Mouse (Mus musculus) MEL (cell line): ENCODE data around the gene Shbg. TPM values are rescaled to one million over a fixed set of nuclear protein-coding genes. Genes with fewer than 3 reads are reported as not detected.

ENCODE experiments used
- DNase-seq: peaks from one replicate; pipeline ENCODE4 v3.0.0; 2011; ENCODE audit warnings: low read depth, low spot score
- H3K27ac ChIP-seq: 2 replicates; pipeline ENCODE4 v1.5.1; 2012; ENCODE audit warnings: low read depth, mild to moderate bottlenecking, control low read depth, low read length, moderate library complexity; ENCODE audit not compliant: control insufficient read depth
- H3K27me3 ChIP-seq, 2 experiments: fragments of 150-350 bp in 1 of 2; sonication (generic) in 1 of 2; 2 replicates each; pipeline ENCODE4 v1.6.1; 2012; ENCODE audit warnings: low read length in 2 of 2, mild to moderate bottlenecking in 2 of 2, improper control_type of control experiment in 1 of 2, moderate library complexity in 1 of 2; ENCODE audit not compliant: insufficient read depth in 2 of 2, control insufficient read depth in 1 of 2
- H3K36me3 ChIP-seq, 2 experiments: 2 replicates each; pipeline ENCODE4 v1.6.1; 2012 to 2014; ENCODE audit warnings: low read length in 2 of 2, improper control_type of control experiment in 1 of 2, inconsistent platforms in 1 of 2, mild to moderate bottlenecking in 1 of 2; ENCODE audit not compliant: insufficient read depth in 2 of 2, control insufficient read depth in 1 of 2
- H3K4me1 ChIP-seq, 2 experiments: fragments of 150-350 bp in 1 of 2; sonication (generic) in 1 of 2; 2 replicates each; pipeline ENCODE4 v1.6.1; 2012; ENCODE audit warnings: low read length in 2 of 2, improper control_type of control experiment in 1 of 2, mild to moderate bottlenecking in 1 of 2; ENCODE audit not compliant: insufficient read depth in 2 of 2, control insufficient read depth in 1 of 2
- H3K4me3 ChIP-seq, 2 experiments: fragments of 150-350 bp in 1 of 2; sonication (generic) in 1 of 2; 2 replicates each; pipeline ENCODE4 v1.5.1; 2012; ENCODE audit warnings: low read depth in 2 of 2, low read length in 2 of 2, mild to moderate bottlenecking in 2 of 2, moderate library complexity in 2 of 2, control low read depth in 1 of 2, improper control_type of control experiment in 1 of 2; ENCODE audit not compliant: control insufficient read depth in 1 of 2, insufficient read depth in 1 of 2
- H3K79me2 ChIP-seq: 2 replicates; pipeline ENCODE4 v1.6.1; 2012; ENCODE audit warnings: mild to moderate bottlenecking, low read length, moderate library complexity; ENCODE audit not compliant: control insufficient read depth, poor library complexity, insufficient read depth
- H3K9ac ChIP-seq: 2 replicates; pipeline ENCODE4 v1.6.1; 2012; ENCODE audit warnings: low read depth, mild to moderate bottlenecking, control low read depth, low read length, moderate library complexity; ENCODE audit not compliant: control insufficient read depth, poor library complexity, severe bottlenecking
- H3K9me3 ChIP-seq: fragments of 150-350 bp; sonication (generic); replicated peaks from 2 replicates; pipeline ENCODE4 v1.6.1; 2012; ENCODE audit warnings: mild to moderate bottlenecking, low read length, improper control_type of control experiment, moderate library complexity; ENCODE audit not compliant: insufficient read depth
- CHD1 ChIP-seq: IDR thresholded peaks from 2 replicates; pipeline ENCODE4 v1.6.1; 2012; ENCODE audit warnings: low read depth, mild to moderate bottlenecking, inconsistent platforms, low read length, improper control_type of control experiment
- CHD2 ChIP-seq: IDR thresholded peaks from 2 replicates; pipeline ENCODE4 v1.6.1; 2011; ENCODE audit warnings: low read length, improper control_type of control experiment
- ELF1 ChIP-seq: IDR thresholded peaks from 2 replicates; pipeline ENCODE4 v1.6.1; 2014; ENCODE audit warnings: low read depth, mild to moderate bottlenecking, inconsistent platforms, low read length, improper control_type of control experiment, moderate library complexity
- EP300 ChIP-seq, 2 experiments: IDR thresholded peaks; 2 replicates each; pipeline ENCODE4 v1.6.1; 2011; ENCODE audit warnings: improper control_type of control experiment in 2 of 2, low read length in 2 of 2, low read depth in 1 of 2, mild to moderate bottlenecking in 1 of 2
- ETS1 ChIP-seq: IDR thresholded peaks from 2 replicates; pipeline ENCODE4 v1.6.1; 2012; ENCODE audit warnings: low read depth, mild to moderate bottlenecking, inconsistent platforms, low read length, improper control_type of control experiment, moderate library complexity
- GATA1 ChIP-seq: IDR thresholded peaks from 2 replicates; pipeline ENCODE4 v1.6.1; 2011; ENCODE audit warnings: low read depth, low read length, improper control_type of control experiment
- JUND ChIP-seq: IDR thresholded peaks from 2 replicates; pipeline ENCODE4 v1.6.1; 2011; ENCODE audit warnings: low read depth, mild to moderate bottlenecking, improper control_type of control experiment, low read length
- KAT2A ChIP-seq: conservative IDR thresholded peaks from 2 replicates; pipeline ENCODE4 v1.6.1; 2012; ENCODE audit warnings: low read depth, low read length, improper control_type of control experiment, inconsistent platforms
- MAFK ChIP-seq: IDR thresholded peaks from 2 replicates; pipeline ENCODE4 v1.6.1; 2011; ENCODE audit warnings: low read depth, mild to moderate bottlenecking, low read length, improper control_type of control experiment, borderline replicate concordance
- MAX ChIP-seq: IDR thresholded peaks from 2 replicates; pipeline ENCODE4 v1.6.1; 2011; ENCODE audit warnings: low read length, improper control_type of control experiment
- MAZ ChIP-seq: IDR thresholded peaks from 2 replicates; pipeline ENCODE4 v1.6.1; 2012; ENCODE audit warnings: low read depth, mild to moderate bottlenecking, inconsistent platforms, low read length, improper control_type of control experiment
- MXI1 ChIP-seq: IDR thresholded peaks from 2 replicates; pipeline ENCODE4 v1.6.1; 2011; ENCODE audit warnings: mild to moderate bottlenecking, low read depth, low read length, improper control_type of control experiment
- MYC ChIP-seq: IDR thresholded peaks from 2 replicates; pipeline ENCODE4 v1.6.1; 2011; ENCODE audit warnings: low read depth, mild to moderate bottlenecking, low read length, improper control_type of control experiment, moderate library complexity
- POLR2AphosphoS2 ChIP-seq: IDR thresholded peaks from 2 replicates; pipeline ENCODE4 v1.6.1; 2011; ENCODE audit warnings: low read length, improper control_type of control experiment
- POLR2AphosphoS5 ChIP-seq: IDR thresholded peaks from 2 replicates; pipeline ENCODE4 v1.6.1; 2012; ENCODE audit warnings: low read depth, borderline replicate concordance, mild to moderate bottlenecking, inconsistent platforms, low read length, moderate library complexity, mixed read lengths
- RAD21 ChIP-seq: IDR thresholded peaks from 2 replicates; pipeline ENCODE4 v1.6.1; 2011; ENCODE audit warnings: mild to moderate bottlenecking, low read depth, low read length, improper control_type of control experiment
- RCOR1 ChIP-seq: IDR thresholded peaks from 2 replicates; pipeline ENCODE4 v1.6.1; 2012; ENCODE audit warnings: low read depth, mild to moderate bottlenecking, inconsistent platforms, low read length, improper control_type of control experiment
- SIN3A ChIP-seq: IDR thresholded peaks from 2 replicates; pipeline ENCODE4 v1.6.1; 2012; ENCODE audit warnings: low read length, improper control_type of control experiment, inconsistent platforms
- SMC3 ChIP-seq: IDR thresholded peaks from 2 replicates; pipeline ENCODE4 v1.6.1; 2011; ENCODE audit warnings: low read depth, low read length, improper control_type of control experiment
- TAL1 ChIP-seq: IDR thresholded peaks from 2 replicates; pipeline ENCODE4 v1.6.1; 2012; ENCODE audit warnings: mild to moderate bottlenecking, inconsistent platforms, low read length, moderate library complexity, mixed read lengths
- TBP ChIP-seq: IDR thresholded peaks from 2 replicates; pipeline ENCODE4 v1.8.0; 2011; ENCODE audit warnings: low read depth, low read length, improper control_type of control experiment
- TCF12 ChIP-seq: IDR thresholded peaks from 2 replicates; pipeline ENCODE4 v1.6.1; 2014; ENCODE audit warnings: low read depth, mild to moderate bottlenecking, inconsistent platforms, low read length, improper control_type of control experiment, moderate library complexity
- UBTF ChIP-seq: IDR thresholded peaks from 2 replicates; pipeline ENCODE4 v1.6.1; 2012; ENCODE audit warnings: low read depth, mild to moderate bottlenecking, inconsistent platforms, low read length, improper control_type of control experiment, moderate library complexity, borderline replicate concordance; ENCODE audit not compliant: insufficient read depth
- USF1 ChIP-seq: IDR thresholded peaks from 2 replicates; pipeline ENCODE4 v1.6.1; 2014; ENCODE audit warnings: low read depth, mild to moderate bottlenecking, inconsistent platforms, low read length, improper control_type of control experiment, moderate library complexity
- USF2 ChIP-seq, 2 experiments: IDR thresholded peaks; 2 replicates each; pipeline ENCODE4 v1.6.1; 2011 to 2012; ENCODE audit warnings: improper control_type of control experiment in 2 of 2, low read length in 2 of 2, borderline replicate concordance in 1 of 2, inconsistent platforms in 1 of 2, low read depth in 1 of 2, mild to moderate bottlenecking in 1 of 2; ENCODE audit not compliant: insufficient read depth in 1 of 2
- ZNF384 ChIP-seq: IDR thresholded peaks from 2 replicates; pipeline ENCODE4 v1.6.1; 2012; ENCODE audit warnings: low read depth, mild to moderate bottlenecking, inconsistent platforms, low read length, improper control_type of control experiment
- polyA plus RNA-seq, 2 experiments: library from polyadenylated mRNA; stranded (reverse) in 1 of 2; unstranded in 1 of 2; fragments of >175 nt in 1 of 2; fragments of >200 nt in 1 of 2; gene quantifications; 2 replicates each; pipeline versions ENCODE4 v1.2.1 to v1.2.4; 2012; ENCODE audit warnings: low replicate concordance in 2 of 2, low read depth in 1 of 2; ENCODE audit not compliant: insufficient read length in 2 of 2, insufficient read depth in 1 of 2, missing spikeins in 1 of 2
- total RNA-seq: library from RNA; depleted of rRNA; stranded (reverse); fragments of 300-350 nt; gene quantifications from 2 replicates; pipeline ENCODE4 v1.2.3, GENCODE M21; 2012

Gene Shbg
- total and polyA plus RNA-seq, 3 experiments: not detected

GRCm38 (mm10) chr11:69581147-69581688, 36.5 kb downstream of the Shbg start (continued):
- TF ChIP-seq MXI1: peak; percentile 47; the same call in 1 of the 2 replicates
- no peak for TF ChIP-seq USF1
- peak; percentile 82 for TF ChIP-seq TBP
- TF ChIP-seq TAL1: peak; percentile 26; the same call in 1 of the 2 replicates
- peak; percentile 24; the same call in 1 of the 2 replicates for TF ChIP-seq ETS1
- TF ChIP-seq KAT2A: peak; percentile 27; the same call in 1 of the 2 replicates
- peak; percentile 52; the same call in 1 of the 2 replicates for TF ChIP-seq TCF12
- no peak for TF ChIP-seq RCOR1
- TF ChIP-seq USF2 (IDR thresholded peaks at IDR 0.05; ENCODE audit: borderline replicate concordance in 1 of 2, insufficient read depth in 1 of 2, low read depth in 1 of 2, low read length in 2 of 2): no peak
- TF ChIP-seq MYC: peak; percentile 61; the same call in 1 of the 2 replicates
- TF ChIP-seq JUND: 0 out of 2 replicates have a peak, but pooled peaks have one; percentile 10
- TF ChIP-seq GATA1: peak; percentile 43; the same call in 1 of the 2 replicates
- TF ChIP-seq POLR2AphosphoS5: no peak; the same call in 1 of the 2 replicates
- TF ChIP-seq ZNF384: 0 out of 2 replicates have a peak, but pooled peaks have one; percentile 45
- no peak for TF ChIP-seq CHD2

- peaks cover 0 to 38% of the 10 kb centered on the region in 2 experiments; a peak in 2 of 4 replicates for H3K36me3 ChIP-seq
- H3K27me3 ChIP-seq: no peaks in the 10 kb centered on the region
- H3K9me3 ChIP-seq: no peaks in the 10 kb centered on the region
- no peak for DNase-seq
- peak overlapping the region; percentile 94 for H3K27ac ChIP-seq
- H3K79me2 ChIP-seq: peaks cover 69% of the 10 kb centered on the region
- H3K4me1 ChIP-seq: peaks cover 7 to 43% of the 10 kb centered on the region in 2 experiments
- peak overlapping the region; percentile 94 for H3K9ac ChIP-seq
- TF ChIP-seq ELF1: no peak
- no peak for TF ChIP-seq RCOR1
- peak; percentile 98; the same call in 1 of the 2 replicates for TF ChIP-seq CHD1
- no peak; the same call in none of the 2 replicates for TF ChIP-seq MXI1
- peak; percentile 1; the same call in 1 of the 2 replicates for TF ChIP-seq POLR2AphosphoS2
- no peak for TF ChIP-seq SIN3A
- no peak for TF ChIP-seq KAT2A
- TF ChIP-seq MAFK: no peak
- TF ChIP-seq POLR2AphosphoS5: no peak
- no peak; the same call in 1 of the 2 replicates for TF ChIP-seq MAZ
- TF ChIP-seq SMC3: no peak
- no peak for TF ChIP-seq TBP
- TF ChIP-seq RAD21: no peak
- TF ChIP-seq MAX: no peak
- no peak for TF ChIP-seq UBTF
- 0 out of 4 replicates have a peak, but pooled peaks of 1 of the 2 experiments have one; percentile 35 for TF ChIP-seq EP300 (IDR thresholded peaks at IDR 0.05; ENCODE audit: low read depth in 1 of 2, low read length in 2 of 2)
- no peak for TF ChIP-seq ZNF384
- no peak for TF ChIP-seq JUND
- H3K4me3 ChIP-seq: peak overlapping the region; percentile 82 to 91
Measured at GRCm38 (mm10) chr11:69580572-69581146, 37.0 kb downstream of the Shbg start.
